Mouse (Mus musculus): ENCODE measurements around the gene Mon2.
"Not testable (repeated sequence)": the region's sequence is repeated elsewhere in the genome, so short reads cannot be mapped to it uniquely, and the experiment has no call there.

Mon2 gene

DNA sequence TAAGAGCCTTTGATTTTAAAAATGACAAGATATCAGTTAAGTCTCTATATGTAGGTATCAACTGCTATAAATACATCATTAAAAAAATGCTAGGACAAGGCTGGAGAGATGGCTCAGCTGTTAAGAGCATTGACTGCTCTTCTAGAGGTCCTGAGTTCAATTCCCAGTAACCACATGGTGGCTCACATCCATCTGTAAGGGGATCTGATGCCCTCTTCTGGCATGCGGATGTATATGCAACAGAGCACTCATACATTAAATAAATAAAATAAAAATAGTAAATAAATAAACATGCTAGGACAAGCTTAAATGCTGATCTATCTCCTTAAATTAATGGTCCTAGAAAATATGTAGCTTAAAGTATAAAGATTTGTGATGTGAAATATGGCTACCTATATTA is 19.2 kb downstream of the Mon2 start:
- no peak for DNase-seq (ENCODE audit: low spot score in 2 of 2)

GRCm38 (mm10) chr10:123056463-123056862 is 19.8 kb downstream of the Mon2 start:
- DNase-seq (ENCODE audit: low spot score in 2 of 2) = no peak

DNA sequence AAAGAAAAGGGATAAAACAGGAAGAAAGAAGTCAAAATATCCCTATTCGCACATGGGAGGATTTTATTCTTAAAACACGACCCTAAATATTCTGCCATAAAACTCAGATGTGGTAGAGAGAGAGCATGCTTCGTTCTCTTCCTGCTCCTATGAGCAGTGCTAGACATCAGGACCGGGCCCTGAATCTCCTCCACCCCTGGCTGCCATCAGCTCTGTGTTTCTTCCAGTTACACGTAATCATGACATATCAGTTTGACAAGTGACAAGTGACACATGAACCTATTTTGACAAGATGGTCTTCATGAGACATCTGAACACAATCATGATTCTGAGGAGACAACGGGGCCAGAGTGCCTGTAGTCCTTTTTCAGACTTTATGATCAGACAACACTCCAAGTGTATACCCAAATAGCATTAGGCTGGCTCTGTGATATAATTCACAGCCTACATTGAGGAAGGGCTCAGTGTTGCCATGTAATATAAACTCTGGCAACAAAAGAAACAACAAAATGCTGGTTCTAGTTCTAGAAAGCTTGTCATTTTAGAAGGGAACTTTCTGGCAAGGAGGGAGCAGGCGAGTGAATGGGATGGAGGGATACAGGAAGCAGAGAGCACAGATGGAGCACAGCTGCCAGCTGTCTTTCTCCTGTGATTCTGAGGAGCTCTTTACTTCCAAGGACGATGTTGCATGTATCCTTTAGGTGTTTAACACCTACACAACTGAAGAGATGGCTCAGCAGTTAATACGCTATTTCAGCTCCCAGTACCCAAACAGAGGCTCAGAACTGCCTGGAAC is 20.9 kb downstream of the Mon2 start:
- DNase-seq (ENCODE audit: low spot score in 2 of 2) = no peak

DNA sequence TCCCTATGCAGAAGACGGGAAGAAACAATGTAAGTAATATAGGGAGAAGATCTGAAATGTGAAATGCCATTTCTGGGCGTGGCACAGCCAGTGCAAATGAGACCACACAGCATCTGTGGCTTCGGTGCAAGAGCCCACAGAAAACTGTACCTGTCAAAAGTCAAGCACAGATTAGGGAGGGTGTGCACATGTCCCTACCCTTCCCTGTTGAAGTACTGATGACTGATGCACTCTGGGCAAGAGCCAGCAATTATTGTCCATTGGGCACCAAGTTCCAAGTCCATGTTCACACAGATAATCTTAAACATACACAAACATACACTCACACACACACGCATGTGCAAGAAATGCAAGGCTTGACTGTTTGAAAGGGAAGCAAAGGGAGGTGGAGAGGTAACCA is 22.7 kb downstream of the Mon2 start:
- no peak for DNase-seq (ENCODE audit: low spot score in 2 of 2)

DNA sequence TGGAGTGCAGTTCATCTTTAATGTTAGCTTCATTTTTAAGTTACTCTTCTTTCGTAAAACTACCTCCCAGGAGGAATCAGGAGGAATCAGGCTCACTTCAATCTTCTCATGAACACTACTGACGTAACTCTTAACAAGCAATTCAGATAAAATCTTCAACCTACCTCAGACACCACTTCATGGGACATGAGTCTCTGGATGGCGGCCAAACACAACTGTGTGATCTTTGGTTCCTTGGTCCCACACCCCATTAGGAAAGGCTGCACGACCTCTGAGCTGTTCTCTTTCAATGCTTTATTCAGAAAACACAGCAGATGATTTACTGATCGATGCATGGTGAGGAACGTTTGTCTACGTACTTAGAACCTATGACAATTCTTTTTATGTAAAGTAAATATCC is 24.3 kb downstream of the Mon2 start:
- no peak for DNase-seq (ENCODE audit: low spot score in 2 of 2)

GRCm38 (mm10) chr10:123048730-123049129 is 27.6 kb downstream of the Mon2 start:
- DNase-seq (ENCODE audit: low spot score in 2 of 2) = no peak

DNA sequence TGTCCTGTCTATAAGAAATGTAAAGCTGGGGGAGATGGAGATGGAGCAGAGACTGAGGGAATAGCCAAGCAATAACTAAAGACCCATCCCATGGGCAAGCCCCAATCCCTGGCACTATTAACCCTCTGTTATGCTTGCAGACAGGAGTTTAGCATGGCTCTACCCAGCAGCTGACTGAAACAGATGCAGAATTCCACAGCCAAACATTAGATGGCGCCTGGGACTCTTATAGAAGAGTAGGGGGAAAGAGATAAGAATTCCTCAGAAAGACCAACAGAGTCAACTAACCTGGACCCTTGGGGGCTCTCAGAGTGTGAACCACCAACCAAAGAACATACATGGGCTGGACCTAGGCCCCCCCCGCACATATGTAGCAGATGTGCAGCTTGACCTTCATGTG is 36.4 kb downstream of the Mon2 start:
- DNase-seq (ENCODE audit: low spot score in 2 of 2) = no peak

DNA sequence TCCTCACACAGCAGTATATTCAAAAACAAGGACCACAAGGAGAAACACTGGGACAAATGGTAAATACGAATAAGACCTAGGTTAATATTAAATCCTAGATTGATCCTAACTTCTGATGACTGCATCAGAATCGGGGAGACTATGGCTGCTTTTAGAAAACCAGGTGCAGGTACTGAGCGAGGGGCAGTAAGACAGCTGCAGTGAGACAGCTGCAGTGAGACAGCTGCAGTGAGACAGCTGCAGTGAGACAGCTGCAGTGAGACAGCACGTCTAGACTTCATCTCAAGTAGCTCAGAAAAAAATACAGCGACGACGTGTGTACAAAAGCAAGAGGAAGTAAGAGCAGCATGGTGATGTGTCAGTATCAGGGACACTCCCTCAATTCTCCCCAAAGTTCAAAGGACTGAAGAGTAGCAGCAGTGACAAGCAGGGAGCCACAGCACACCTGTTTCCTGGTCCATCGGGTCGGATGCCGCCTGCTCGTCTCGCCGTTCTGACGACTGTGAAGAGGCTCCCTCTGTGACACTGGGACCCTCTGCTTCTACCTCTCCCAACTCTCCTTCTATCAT is 44.1 kb downstream of the Mon2 start:
- no peak for DNase-seq (ENCODE audit: low spot score in 2 of 2)

GRCm38 (mm10) chr10:123031449-123031848 is 44.9 kb downstream of the Mon2 start:
- DNase-seq (ENCODE audit: low spot score in 2 of 2) = no peak

GRCm38 (mm10) chr10:123030589-123030988 is 45.7 kb downstream of the Mon2 start:
- DNase-seq (ENCODE audit: low spot score in 2 of 2) = no peak

- DNase-seq (ENCODE audit: low spot score in 2 of 2) = no peak
Observed at GRCm38 (mm10) chr10:123028949-123029348, 47.4 kb downstream of the Mon2 start.

- not testable (repeated sequence) for DNase-seq (ENCODE audit: low spot score in 2 of 2)
Observed at GRCm38 (mm10) chr10:123026736-123027135, 49.6 kb downstream of the Mon2 start.

DNA sequence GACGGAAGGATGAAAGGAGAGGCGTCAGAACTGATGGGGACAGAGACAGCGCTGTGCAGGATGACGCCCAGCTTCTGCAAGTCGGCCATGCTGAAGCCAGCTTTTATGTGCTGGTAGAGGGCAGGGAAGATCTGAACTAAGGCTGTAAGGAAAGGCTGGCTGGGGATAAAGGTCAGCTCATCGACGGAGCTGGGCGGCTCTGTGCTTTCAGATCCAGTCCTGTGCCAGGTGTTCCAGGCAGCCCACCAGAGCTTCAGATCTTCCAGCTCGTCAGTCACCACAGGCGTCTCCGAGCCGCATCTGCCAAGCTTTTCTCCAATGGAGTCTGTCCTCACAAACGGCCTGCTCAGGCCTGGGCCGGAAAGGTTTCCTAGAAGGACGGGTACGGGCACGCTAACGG is 62.9 kb downstream of the Mon2 start:
- DNase-seq (ENCODE audit: low spot score in 2 of 2) = no peak

DNA sequence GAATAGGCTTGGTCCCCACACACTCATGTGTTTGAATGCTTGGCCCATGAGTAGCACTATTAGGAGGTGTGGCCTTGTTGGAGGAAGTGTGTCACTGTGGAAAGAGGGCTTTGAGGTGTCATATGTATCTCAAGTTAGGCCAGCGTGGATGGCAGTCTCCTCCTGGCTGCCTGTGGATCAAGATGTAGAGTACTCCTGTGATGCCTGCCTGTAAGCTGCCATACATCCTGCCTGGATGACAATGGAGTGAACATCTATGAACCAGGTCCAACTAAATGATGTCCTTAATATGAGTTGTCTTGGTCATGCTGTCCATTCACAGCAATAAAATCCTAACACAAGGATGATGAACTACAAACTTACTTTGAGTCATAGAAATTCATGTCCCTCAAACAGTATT is 64.9 kb downstream of the Mon2 start:
- DNase-seq (ENCODE audit: low spot score in 2 of 2) = no peak

- DNase-seq (ENCODE audit: low spot score in 2 of 2) = no peak
Observed at GRCm38 (mm10) chr10:123005237-123006185, 70.8 kb downstream of the Mon2 start.

GRCm38 (mm10) chr10:123004475-123005236 is 71.6 kb downstream of the Mon2 start:
- DNase-seq (ENCODE audit: low spot score in 2 of 2) = no peak

DNA sequence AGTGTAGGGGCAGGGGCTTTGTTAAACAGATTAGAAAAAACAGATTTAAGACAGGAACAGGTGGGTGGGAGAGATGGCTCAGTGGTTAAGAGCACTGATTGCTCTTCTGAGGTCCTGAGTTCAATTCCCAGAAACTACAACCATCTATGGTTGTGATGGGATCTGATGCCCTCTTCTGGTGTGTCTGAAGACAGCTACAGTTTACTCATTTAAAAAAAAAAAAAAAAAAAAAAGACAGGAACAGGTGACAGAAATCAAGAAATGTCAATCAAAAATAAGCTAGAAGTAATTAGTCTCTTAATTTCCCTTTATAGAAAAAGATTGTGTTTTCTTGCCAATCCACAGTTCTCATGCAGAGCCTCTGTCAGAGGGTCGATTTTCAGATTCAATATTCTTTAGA is 74.3 kb downstream of the Mon2 start:
- DNase-seq (ENCODE audit: low spot score in 2 of 2) = no peak

DNA sequence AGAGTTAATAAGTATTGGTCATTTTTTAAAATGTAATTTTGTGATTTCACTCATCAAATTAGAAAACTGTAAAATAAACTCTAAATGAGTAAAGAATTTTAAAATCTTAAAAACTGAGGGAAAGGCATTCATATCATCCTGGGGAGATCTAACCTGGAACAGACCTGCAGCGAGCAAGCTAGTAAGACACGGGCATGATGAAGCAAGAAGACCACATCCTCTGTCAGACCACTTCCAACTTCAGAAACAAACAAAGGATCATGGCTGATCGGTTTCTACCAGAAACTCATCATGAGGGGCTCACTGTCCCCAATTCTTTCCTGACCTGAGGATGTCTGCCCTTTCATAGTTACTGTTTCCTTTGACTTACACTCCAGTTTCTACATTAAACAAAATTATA is 74.9 kb downstream of the Mon2 start:
- no peak for DNase-seq (ENCODE audit: low spot score in 2 of 2)

DNA sequence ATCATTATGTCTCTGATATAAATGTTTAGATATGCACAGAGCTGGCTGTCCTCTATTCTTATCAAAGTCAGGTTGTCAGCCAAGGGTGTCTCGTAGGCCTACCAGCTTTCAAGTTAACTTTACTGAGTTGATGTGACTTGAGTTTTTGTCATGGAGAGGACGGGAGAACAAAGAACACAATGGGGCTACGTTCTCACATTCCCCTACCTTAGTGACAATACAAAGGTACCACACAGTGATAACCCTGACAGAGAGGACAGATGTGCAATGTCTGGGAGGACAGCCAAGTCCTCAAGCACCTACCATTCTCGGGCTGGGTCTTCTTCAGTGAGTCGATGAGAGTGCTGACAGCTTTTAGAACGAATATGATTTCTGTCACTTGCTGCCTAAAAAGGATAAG is 76.9 kb downstream of the Mon2 start:
- DNase-seq (ENCODE audit: low spot score in 2 of 2) = no peak

DNA sequence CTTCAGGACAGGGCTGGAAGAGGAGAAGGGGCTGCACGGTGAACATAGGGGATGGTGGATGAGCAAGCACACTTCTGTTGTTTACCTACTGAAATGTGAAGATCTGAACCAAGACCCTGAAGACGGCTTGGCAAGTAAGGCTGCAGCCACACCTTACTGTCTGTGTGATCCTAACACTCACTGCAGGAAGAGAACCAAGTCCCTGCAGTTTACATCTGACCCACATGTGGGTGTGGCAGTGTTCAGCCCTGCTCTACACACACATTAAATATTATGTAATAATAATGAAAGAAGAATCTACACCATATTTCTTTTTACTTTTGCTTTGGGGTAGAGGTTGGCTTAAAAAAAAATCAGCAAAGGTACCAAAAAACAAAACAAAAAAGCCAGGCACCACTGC is 78.5 kb downstream of the Mon2 start:
- DNase-seq (ENCODE audit: low spot score in 2 of 2) = no peak

- no peak for DNase-seq (ENCODE audit: low spot score in 2 of 2)
Observed at GRCm38 (mm10) chr10:122994402-122995107, 81.8 kb downstream of the Mon2 start.
